Mouse (Mus musculus) heart, adult 2 months (tissue): ENCODE measurements around the gene Ddx31. TPM values are rescaled to one million over a fixed set of nuclear protein-coding genes. Genes with fewer than 3 reads are reported as not detected.
A peak's percentile ranks its signal among the peaks of the same experiment; 100 is the strongest.

Experiments
- DNase-seq, 2 experiments: peaks; one replicate each; pipeline ENCODE4 v3.0.0; 2021
- H3K27ac ChIP-seq: fragments of 200-600 bp; 2 replicates; pipeline ENCODE4 v1.8.1; 2022
- H3K27me3 ChIP-seq: fragments of 200-500 bp; 2 replicates; pipeline ENCODE4 v1.6.1; 2012; ENCODE audit warnings: mild to moderate bottlenecking, low read length, inconsistent platforms, mixed read lengths; ENCODE audit not compliant: control insufficient read depth, insufficient read depth
- H3K36me3 ChIP-seq: fragments of 200-500 bp; 2 replicates; pipeline ENCODE4 v1.6.1; 2012; ENCODE audit warnings: low read length, inconsistent platforms; ENCODE audit not compliant: control insufficient read depth, insufficient read depth
- H3K4me1 ChIP-seq: fragments of 200-500 bp; 2 replicates; pipeline ENCODE4 v1.6.1; 2011; ENCODE audit warnings: low read length; ENCODE audit not compliant: control insufficient read depth, insufficient read depth
- H3K4me3 ChIP-seq: fragments of 200-600 bp; 2 replicates; pipeline ENCODE4 v1.8.1; 2022
- H3K79me2 ChIP-seq: fragments of 200-500 bp; replicated peaks from 2 replicates; pipeline ENCODE4 v1.6.1; 2012; ENCODE audit warnings: mild to moderate bottlenecking, inconsistent platforms, low read length, moderate library complexity, mixed read lengths; ENCODE audit not compliant: control insufficient read depth, insufficient read depth
- H3K9ac ChIP-seq: fragments of 200-500 bp; 2 replicates; pipeline ENCODE4 v1.6.1; 2012; ENCODE audit warnings: low read depth, mild to moderate bottlenecking, control low read depth, inconsistent platforms, low read length, mixed read lengths
- CTCF ChIP-seq: fragments of 200-600 bp; IDR thresholded peaks from 2 replicates; pipeline ENCODE4 v1.8.1; 2022; ENCODE audit warnings: antibody characterized with exemption, mild to moderate bottlenecking, moderate library complexity
- EP300 ChIP-seq: fragments of 200-500 bp; IDR thresholded peaks from 2 replicates; pipeline ENCODE4 v1.6.1; 2011; ENCODE audit warnings: low read depth, low read length, control low read depth; ENCODE audit not compliant: insufficient read depth
- POLR2A ChIP-seq: fragments of 200-500 bp; IDR thresholded peaks from 2 replicates; pipeline ENCODE4 v1.6.1; 2011; ENCODE audit warnings: mild to moderate bottlenecking, low read depth, low read length, control low read depth; ENCODE audit not compliant: insufficient read depth
- WGBS: fragments of 180-500 bp; shearing (Covaris S2); methylation state at CpG from one replicate; pipeline ENCODE4 v1.1.7; 2018; 5-methylcytosine and 5-hydroxymethylcytosine counted together
- intact Hi-C: fragments of 180-260 bp; cut with DNase I; formaldehyde crosslinking; loops from one replicate; pipeline ENCODE4 v1.15.1; 2025
- long read RNA-seq: library from polyadenylated mRNA; stranded (forward); transcript quantifications from one replicate; pipeline ENCODE4 v2.0.0, GENCODE M21; 2021
- polyA plus RNA-seq: library from polyadenylated mRNA; depleted of rRNA; stranded (reverse); fragments of >200 nt; gene quantifications from 2 replicates; pipeline ENCODE4 v1.2.3, GENCODE M21; 2012; rRNA removed
- total RNA-seq, 2 experiments: library from RNA; stranded (reverse); gene quantifications; 2 replicates each; pipeline ENCODE4 v1.2.3; 2021

The Ddx31 gene
- total RNA-seq = 1 to 10 TPM; 4.1 to 4.5 TPM
- 1.5 and 2.0 TPM in 2 replicates for polyA plus RNA-seq
- long read RNA-seq, partial matches to known transcripts = 0 of 7 reads
- long read RNA-seq, other reads (novel, unspliced or antisense) = 4 of 7 reads

DNA sequence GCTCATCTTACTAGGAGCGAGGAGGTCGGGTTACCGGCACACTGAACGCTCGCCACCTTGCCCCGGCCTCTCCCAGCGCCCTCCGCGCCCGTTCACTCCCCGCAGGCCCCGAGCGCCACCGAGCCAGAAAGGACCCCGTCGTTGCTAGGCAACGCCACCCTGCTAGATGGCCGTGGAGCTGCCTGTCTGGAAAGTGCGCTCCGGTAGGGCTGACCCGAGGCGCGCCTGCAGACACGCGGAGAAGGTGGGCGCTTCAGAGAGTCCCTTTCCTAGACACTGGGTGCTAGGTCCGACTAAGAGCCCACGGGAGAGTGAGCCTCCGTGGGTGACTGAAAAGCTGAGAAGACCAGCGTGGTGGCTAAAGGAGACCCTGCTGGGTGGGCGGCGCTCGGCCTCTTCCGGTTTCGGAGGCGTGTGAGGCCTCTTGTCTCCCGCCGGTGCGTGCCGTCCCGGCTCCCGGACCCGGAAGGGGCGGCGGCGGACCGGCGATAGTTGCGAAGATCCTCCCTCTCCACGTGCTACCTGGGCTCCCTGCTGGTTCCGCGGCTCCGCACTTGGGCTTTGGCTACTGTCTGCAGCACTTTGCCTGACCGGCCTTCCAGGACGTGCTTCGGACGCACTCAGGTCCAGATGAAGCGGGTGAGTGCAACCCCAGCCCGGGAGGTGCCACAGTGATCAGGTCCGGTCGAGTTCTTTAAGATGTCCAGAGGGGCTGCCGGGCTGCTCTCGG is at the start of gene Ddx31, which contains the start of gene Gtf3c4:
TSS of gene Ddx31 (plus strand) at position 185 of the 730 bp plus-strand sequence.
TSS of gene Gtf3c4 (minus strand) at position 139 of the 730 bp plus-strand sequence.
- under 1% methylated on average over 63 of the region's 63 CpGs for WGBS
- intact Hi-C loops = loop anchor here (5.0 to 10.0 kb wide), 3 partner anchors 72 to 284 kb away; partner anchors contain the start of gene Setx

DNA sequence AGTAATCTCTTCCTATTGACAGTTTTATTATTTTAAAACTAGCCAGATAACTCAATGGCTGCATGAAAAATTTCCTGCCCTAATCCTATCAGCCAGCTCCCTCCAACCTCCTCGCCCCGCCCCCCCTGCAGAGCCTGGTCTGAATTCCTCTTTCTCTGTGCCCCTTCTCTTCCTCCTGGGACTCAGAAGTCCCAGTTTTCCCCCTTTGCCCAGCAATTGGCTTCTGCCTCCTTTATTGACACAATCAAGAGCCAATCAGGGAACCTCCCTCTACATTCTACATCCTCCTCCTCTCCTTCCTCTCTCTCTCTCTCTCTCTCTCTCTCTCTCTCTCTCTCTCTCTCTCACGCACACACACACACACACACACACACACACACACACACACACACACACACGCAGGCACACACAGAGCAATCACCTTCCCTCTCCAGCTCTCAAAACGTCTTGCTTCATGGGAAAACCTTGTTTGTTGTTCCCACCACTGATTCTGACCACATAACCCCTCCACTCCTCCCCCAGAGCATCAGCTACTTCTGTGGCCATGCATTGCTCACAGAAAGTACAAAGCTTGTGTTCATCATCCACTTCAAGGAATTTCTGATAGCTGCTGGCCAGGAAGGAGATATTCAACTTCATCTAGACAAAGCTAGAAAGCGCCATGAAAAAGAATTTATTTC is 47.1 kb upstream of the Ddx31 start:
- Histone ChIP-seq H3K79me2 (no peaks in the 10 kb centered on the region), H3K9ac (no peak overlapping the region), H3K4me1 (no peaks in the 10 kb centered on the region), H3K27me3 (no peaks in the 10 kb centered on the region), H3K27ac (no peak overlapping the region), H3K4me3 (no peak overlapping the region), H3K36me3 (no peaks in the 10 kb centered on the region)
- intact Hi-C loops = no loop called here
- DNase-seq = peak; percentile 31 to 35
- no peak for TF ChIP-seq POLR2A
- no peak for TF ChIP-seq CTCF
- TF ChIP-seq EP300 = no peak
- 31% methylated on average over 5 of the region's 6 CpGs for WGBS

More for the DNA sequence above, at the start of gene Ddx31, which contains the start of gene Gtf3c4:
- Histone ChIP-seq H3K79me2 (no peaks in the 10 kb centered on the region; the same call in 1 of the 2 replicates), H3K4me1 (peaks cover 4% of the 10 kb centered on the region), H3K27me3 (no peaks in the 10 kb centered on the region), H3K27ac (peak within 1 kb of the TSS; percentile 98), H3K4me3 (peak within 1 kb of the TSS; percentile 100), H3K9ac (peak within 1 kb of the TSS; percentile 91), H3K36me3 (peaks cover 8% of the 10 kb centered on the region)
- TF ChIP-seq POLR2A (peak; percentile 54), CTCF (no peak)
- DNase-seq = peak; percentile 95 to 96

DNA sequence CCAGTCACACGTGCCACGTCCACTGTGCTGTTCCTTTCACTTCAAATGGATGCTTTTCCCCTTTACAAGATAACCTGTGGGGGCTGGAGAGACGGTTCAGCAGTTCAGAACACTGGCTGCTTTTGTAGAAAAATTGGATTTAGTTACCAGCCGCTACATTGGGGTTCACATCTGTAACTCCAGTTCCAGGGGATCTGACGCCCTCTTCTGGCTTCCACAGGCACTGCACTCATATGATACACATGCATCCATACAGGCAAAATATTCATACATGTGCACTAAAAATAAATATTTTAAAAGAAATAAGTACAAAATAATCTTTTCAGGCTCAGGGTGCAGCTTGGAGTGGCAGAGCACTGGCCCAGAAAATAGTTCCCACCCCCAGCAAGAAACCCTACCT is 45.6 kb upstream of the Ddx31 start:
- no peaks in the 10 kb centered on the region for H3K36me3 ChIP-seq
- no peaks in the 10 kb centered on the region for H3K79me2 ChIP-seq
- H3K27ac ChIP-seq = no peak overlapping the region
- no peaks in the 10 kb centered on the region for H3K27me3 ChIP-seq
- no peak overlapping the region for H3K4me3 ChIP-seq
- TF ChIP-seq CTCF (peak; percentile 18; the same call in 1 of the 2 replicates), POLR2A (no peak)
- intact Hi-C loops = no loop called here
- no peaks in the 10 kb centered on the region for H3K4me1 ChIP-seq
- H3K9ac ChIP-seq = no peak overlapping the region
- 80% methylated on average over 5 of the region's 5 CpGs for WGBS
- DNase-seq = no peak

DNA sequence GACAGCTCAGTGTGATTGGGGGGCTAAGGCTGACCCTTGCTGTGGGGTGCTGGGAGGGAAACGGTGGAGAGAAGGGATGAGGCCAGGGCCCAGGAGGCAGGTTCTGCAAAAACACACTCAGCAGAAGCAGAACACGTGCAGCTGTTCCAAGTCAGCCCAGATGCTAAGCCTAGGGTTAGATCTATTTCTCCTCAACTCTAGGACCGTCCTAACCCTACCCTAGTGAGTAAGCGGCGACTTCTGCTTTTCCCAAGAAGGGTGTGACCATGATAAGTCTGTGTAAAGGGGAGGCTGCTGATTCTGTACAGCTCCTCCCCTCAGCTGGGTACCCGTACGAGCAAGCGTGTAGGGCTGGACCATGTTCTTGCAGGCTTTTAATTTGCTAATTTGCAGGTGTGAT is 43.9 kb upstream of the Ddx31 start:
- Histone ChIP-seq H3K9ac (no peak overlapping the region), H3K4me1 (no peaks in the 10 kb centered on the region), H3K79me2 (no peaks in the 10 kb centered on the region), H3K27ac (no peak overlapping the region), H3K36me3 (no peaks in the 10 kb centered on the region), H3K27me3 (no peaks in the 10 kb centered on the region), H3K4me3 (no peak overlapping the region)
- TF ChIP-seq CTCF = no peak
- TF ChIP-seq POLR2A = no peak
- TF ChIP-seq EP300 = no peak
- no peak for DNase-seq
- intact Hi-C loops = no loop called here
- 66% methylated on average over 8 of the region's 8 CpGs for WGBS

DNA sequence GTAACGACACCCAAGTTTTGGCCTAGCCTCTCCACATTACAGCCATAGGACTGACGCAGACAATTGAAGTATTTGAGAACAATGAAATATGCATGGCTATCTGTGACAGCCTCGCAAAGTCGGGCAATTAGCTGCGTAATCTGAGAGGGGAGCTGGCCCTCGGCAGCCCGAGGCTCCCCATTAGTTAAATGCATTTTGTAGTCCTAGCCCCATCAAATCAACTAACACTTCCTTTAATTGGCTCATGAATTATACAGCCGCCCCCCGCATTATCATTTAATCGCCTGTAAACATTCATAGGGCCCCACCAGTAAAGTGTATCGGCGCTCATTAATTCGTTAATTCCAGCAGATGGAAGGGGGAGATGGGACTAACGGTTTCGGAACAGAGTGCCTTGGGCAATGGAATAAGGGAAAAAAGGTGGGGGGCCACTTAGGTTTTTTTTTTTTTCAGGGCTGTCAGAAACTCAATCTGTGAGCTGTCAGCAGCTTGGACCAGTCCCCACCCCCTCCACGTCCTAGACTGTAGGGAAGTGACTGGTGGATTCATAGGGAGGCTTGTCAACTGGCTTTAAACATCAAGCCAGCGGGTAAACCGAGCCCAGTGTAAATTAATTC is 42.6 kb upstream of the Ddx31 start:
- H3K4me3 ChIP-seq = no peak overlapping the region
- 71% methylated on average over 18 of the region's 18 CpGs for WGBS
- intact Hi-C loops = no loop called here
- no peaks in the 10 kb centered on the region for H3K4me1 ChIP-seq
- TF ChIP-seq EP300 (no peak), CTCF (no peak), POLR2A (no peak)
- no peaks in the 10 kb centered on the region for H3K79me2 ChIP-seq
- no peak for DNase-seq
- H3K36me3 ChIP-seq = no peaks in the 10 kb centered on the region
- no peak overlapping the region for H3K27ac ChIP-seq
- no peaks in the 10 kb centered on the region for H3K27me3 ChIP-seq
- no peak overlapping the region for H3K9ac ChIP-seq
